Mouse (Mus musculus): ENCODE results near the gene Ipo11.
"Not testable (repeated sequence)": the region's sequence is repeated elsewhere in the genome, so short reads cannot be mapped to it uniquely, and the experiment has no call there.

Gene Ipo11

DNA sequence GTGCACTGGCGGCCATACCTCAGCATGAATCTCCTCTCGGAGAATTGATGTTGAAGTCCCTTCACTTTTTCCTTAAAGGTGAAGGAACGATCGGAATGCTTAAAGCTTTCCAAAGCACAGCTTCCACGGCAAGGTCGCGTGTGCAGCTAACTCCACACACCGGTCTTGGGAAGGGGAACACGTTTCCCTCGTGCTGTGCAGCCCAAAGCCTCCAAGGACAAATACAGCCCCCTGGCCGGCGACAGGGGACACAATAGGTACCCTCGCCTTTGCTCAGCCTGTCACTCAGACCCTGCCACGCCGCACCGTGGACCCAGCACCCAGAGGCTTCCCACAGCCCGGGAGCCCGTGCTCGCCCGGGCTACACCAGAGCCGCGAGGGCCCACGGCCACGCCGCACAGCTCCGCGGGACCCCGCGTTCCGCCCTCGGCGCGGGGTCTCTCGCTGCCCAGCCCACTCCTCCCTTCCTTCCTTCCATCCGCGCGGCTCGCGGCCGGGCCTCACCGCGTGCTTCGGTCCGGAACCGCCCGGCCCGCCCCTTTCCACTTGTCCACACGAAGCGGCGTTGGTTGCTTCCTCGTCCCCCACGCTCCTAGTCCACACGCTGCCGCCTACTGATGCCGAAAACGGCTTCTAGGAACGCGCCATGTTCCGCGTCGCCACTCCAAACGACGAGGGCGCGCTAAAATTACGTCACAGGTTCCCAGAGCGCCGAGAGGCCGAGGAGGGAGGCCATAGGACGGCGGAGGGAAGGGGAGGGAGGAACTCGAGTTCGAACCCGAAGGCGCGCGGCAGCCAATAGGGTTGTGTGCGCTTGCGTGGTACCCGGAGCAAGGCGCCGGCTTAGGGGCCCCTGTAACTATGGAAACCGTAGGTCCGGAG lies at the start of gene Ipo11:
Gene Ipo11 (minus strand): TSS at position 703 of the 882 bp plus-strand sequence.
- CTCF ChIA-PET: interaction anchor here (0.7 kb wide), 1 partner anchor 8 kb away, joined by 5 read pairs; no protein-coding TSS in a partner anchor

- CTCF ChIA-PET: interaction anchor here (0.5 kb wide), 1 partner anchor 1470 kb away, joined by 8 read pairs; no protein-coding TSS in a partner anchor
These were observed 24.7 kb upstream of the Ipo11 start for GRCm38 (mm10) chr13:106961496-106961895.

GRCm38 (mm10) chr13:106960557-106960956 lies 23.8 kb upstream of the Ipo11 start:
- CTCF ChIA-PET: no interaction called here

DNA sequence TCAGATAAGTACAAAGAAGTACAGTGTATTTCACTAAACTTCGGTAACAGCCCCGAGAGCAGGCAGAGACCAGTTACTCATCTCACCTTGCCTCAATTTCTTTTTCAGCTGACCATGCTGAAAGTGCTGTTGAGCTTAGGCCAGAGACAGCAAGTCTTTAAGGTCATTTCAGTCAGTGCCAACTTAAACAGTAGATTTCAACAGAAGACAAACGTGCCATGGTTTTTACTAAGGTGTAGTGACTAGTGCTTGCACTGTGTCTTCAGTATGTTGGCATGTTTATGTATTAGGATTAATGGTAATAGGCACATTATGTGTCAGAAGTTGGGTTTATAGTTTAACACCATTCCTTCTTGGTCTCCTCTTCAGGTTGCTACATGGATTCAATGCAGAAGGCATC lies 21.5 kb upstream of the Ipo11 start:
- CTCF ChIA-PET: no interaction called here

GRCm38 (mm10) chr13:106957554-106957953 lies 20.8 kb upstream of the Ipo11 start:
- CTCF ChIA-PET: no interaction called here

DNA sequence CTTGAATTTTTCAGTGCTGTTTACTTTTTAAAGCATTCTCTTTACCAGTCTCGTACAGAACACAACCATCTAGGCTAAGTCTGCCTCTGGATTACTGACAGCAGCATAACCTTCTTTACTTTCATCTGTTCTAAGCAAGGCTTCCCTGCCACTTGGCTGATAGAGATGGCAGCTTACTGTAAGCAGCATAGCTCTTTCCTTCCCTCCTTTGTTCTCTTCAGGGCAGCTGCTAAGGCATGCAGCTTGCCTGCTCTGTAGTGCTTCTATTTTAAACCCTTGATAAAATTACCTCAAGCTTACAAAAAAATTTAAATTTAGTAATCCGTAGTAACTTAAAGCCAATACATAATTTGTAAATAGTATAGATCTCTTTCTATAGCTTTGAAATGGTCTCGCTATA lies 18.1 kb upstream of the Ipo11 start:
- CTCF ChIA-PET: no interaction called here

- CTCF ChIA-PET: no interaction called here
These were observed 10.8 kb upstream of the Ipo11 start for GRCm38 (mm10) chr13:106947583-106947982.

GRCm38 (mm10) chr13:106946594-106947540 lies 10.1 kb upstream of the Ipo11 start, which contains the start of gene Dimt1:
Gene Dimt1 (plus strand): TSS chr13:106947127.
- CTCF ChIA-PET: interaction anchor here (0.6 kb wide), 1 partner anchor 76 kb away, joined by 5 read pairs; no protein-coding TSS in a partner anchor

DNA sequence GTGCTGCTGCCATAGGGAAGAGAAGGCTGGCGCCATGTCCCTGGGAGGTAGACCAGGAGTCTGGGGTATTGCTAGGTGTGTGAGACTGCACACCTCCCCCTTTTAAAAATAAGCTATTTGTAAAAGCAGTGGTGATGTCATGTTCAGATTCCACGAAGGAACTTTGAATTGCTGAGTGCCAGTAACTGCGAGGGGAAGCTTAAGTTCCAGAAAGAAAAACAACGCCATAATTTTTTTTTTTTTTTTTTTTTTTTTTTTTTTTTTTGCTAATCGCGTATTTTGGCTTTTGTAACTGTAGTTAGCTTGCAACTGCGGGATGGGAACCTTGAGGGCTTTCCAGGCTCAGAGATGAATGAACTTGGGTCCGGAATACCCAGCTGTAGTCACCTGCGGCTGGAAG lies 8.8 kb upstream of the Ipo11 start:
- CTCF ChIA-PET: interaction anchor here (1.0 kb wide), 1 partner anchor 62 kb away, joined by 21 read pairs; no protein-coding TSS in a partner anchor

GRCm38 (mm10) chr13:106942721-106943120 lies 6.0 kb upstream of the Ipo11 start:
- CTCF ChIA-PET: interaction anchor here (1.1 kb wide), 1 partner anchor 159 kb away, joined by 4 read pairs; no protein-coding TSS in a partner anchor

- CTCF ChIA-PET: interaction anchor here (0.7 to 1.1 kb wide), 2 partner anchors 152 to 160 kb away, joined by 4 read pairs; no protein-coding TSS in a partner anchor
These were observed 4.6 kb upstream of the Ipo11 start for GRCm38 (mm10) chr13:106941211-106941976.

DNA sequence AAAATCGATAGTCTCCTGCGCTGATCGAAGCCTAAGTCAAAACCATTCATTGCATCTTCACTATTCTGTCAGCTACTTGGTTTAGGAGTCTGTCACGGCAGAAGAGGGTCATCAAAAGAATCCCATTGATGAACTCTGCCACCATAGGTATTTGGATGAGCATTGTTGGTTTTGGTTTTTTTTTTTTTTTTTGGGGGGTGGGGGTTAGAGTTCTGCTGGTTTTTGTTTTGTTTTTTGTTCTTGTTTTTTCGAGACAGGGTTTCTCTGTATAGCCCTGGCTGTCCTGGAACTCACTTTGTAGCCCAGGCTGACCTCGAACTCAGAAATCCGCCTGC lies 347 bp upstream of the Ipo11 start:
- CTCF ChIA-PET: no interaction called here

GRCm38 (mm10) chr13:106935871-106936255 lies 895 bp downstream of the Ipo11 start:
- CTCF ChIA-PET: interaction anchor here (0.7 kb wide), 1 partner anchor 8 kb away, joined by 5 read pairs; no protein-coding TSS in a partner anchor

DNA sequence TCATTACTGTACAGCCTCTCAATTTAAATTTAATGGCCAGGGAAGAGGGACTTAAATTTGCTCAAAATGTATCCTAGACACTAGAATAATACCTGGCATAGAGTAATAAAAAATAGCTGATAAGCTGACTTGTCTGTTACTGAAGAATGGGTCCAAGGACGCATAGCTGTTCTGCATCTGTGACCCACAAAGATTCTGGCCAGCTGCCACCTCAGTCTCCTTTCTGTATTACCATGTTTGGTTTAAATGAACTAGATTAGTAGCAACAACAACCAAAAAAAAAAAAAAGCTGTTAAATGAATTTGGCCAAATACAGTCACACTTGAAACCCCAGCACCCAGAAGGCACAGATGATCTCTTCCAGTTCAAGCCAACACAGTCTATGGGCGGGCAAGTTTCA lies 7.6 kb downstream of the Ipo11 start:
- CTCF ChIA-PET: no interaction called here

DNA sequence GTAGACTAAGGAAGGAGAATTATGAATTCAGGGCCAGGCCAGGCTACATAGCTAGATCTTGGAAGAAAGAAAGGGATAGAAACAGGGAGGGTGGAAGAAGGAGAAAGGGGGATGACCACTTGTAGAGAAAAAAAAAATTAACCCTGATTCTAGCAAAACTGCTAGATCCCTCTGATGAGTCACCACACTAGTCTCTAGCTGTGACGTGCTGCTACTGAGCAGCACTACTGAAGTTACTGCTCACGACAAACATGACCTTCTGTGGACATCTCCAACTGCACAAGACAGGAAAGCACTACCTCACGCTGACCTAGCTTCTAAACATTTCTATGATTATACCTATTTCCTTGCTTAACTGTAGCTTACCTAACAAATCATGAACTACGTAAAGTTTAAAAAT lies 8.5 kb downstream of the Ipo11 start:
- CTCF ChIA-PET: no interaction called here

DNA sequence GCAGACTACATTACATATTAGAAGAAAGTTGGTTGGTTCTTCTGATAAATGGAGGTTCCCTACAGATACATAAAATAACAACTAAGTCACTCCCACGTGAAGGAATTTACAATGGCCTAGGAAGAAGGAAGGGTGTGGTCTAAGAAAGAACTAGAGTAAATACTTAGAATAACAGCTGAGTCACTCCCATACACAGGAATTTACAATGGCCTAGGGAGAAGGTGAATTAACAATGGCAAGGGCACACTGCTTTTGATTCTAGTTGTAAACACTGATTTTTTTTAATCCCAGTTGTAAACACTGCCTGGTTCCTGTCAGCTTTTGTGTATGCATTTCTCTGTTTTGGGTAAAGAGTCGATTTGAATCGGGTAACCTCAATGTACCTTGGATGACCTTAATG lies 10.8 kb downstream of the Ipo11 start:
- CTCF ChIA-PET: not testable (repeated sequence)

DNA sequence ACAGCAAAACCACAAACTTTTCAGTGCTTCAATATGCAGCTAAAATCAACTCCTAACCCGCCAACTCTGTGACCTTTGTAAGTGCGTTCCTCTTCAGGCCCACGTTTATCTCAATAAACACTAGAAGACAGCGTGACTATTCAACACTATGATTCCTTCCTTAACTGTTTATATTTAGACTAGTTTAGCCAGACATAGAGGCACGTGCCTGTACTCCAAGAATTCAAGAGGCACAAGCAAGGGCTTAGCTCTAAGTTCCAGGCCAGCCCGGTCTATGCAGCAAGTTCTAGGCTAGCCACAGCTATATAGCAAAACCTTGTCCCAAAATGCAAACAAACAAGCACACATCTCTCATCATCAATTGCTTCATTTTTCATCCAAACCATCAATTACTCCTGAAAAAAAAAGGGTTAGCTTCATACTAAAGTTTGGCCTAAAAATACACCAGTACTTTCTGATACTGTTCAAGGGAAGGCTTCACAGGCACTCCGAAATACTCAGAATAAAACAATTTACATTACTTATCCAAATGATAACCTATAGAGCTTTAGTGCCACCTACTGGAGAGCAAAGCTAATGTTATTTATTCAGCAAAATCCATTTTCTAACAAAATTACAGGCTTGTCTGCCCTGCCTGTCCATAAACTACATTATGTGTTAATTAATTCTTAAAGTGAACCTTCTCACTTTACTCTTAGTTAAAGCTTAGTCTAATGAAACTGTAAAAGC lies 18.3 kb downstream of the Ipo11 start:
- CTCF ChIA-PET: no interaction called here

- CTCF ChIA-PET: no interaction called here
These were observed 23.5 kb downstream of the Ipo11 start for GRCm38 (mm10) chr13:106913125-106913736.

DNA sequence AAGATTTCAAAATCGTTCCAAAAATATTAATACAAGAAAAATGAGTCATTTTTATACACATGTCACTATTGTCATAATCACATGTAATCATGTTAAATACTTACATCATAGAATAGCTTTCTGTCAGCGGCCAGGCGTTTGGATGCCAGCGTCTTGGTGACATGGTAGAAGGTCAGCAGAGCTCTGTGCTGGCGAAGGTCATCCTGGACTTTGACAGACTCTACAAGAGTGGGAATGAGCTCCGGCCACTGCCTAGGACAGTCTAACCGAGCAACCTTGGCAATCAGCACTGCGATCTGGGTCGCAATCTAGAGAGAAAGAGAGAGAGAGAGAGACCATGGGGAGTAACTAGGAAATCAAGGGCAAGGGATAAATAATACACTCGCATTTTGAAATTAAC lies 26.7 kb downstream of the Ipo11 start:
- CTCF ChIA-PET: no interaction called here

DNA sequence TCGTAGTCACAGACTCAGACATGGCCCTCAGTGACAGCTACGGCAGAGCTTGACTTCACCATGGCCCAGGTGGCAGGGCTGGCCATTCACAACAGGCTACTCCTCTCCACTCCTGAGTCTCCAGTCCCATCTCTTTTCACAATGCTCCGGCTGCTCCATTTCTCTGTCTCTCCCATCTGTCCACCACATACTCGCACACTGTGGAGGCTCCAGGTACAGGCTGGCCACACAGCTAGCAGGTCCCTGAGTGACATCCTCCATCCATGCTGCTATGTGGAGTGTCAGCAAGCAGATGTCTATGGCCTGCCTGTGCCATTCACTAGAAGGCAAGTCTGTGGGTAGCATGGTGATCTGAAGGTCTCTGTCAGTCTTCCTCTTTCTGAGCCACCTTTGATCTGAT lies 29.5 kb downstream of the Ipo11 start:
- CTCF ChIA-PET: no interaction called here

All from spleen, embryonic (tissue).